Mouse (Mus musculus): ENCODE results near the gene Spry2.

The Spry2 gene

GRCm38 (mm10) chr14:105892941-105893622 is 3.5 kb downstream of the Spry2 start:
- peak; percentile 15 for DNase-seq

GRCm38 (mm10) chr14:105890516-105891231 is 5.9 kb downstream of the Spry2 start:
- no peak for DNase-seq

GRCm38 (mm10) chr14:105886643-105887374 is 9.8 kb downstream of the Spry2 start:
- no peak for DNase-seq

- DNase-seq = no peak
Observed at GRCm38 (mm10) chr14:105885249-105885648, 11.4 kb downstream of the Spry2 start.

GRCm38 (mm10) chr14:105883215-105883614 is 13.4 kb downstream of the Spry2 start:
- no peak for DNase-seq

GRCm38 (mm10) chr14:105878359-105878758 is 18.3 kb downstream of the Spry2 start:
- no peak for DNase-seq

GRCm38 (mm10) chr14:105876375-105876774 is 20.2 kb downstream of the Spry2 start:
- DNase-seq = no peak

- DNase-seq = no peak
Observed at GRCm38 (mm10) chr14:105870370-105870936, 26.2 kb downstream of the Spry2 start.

GRCm38 (mm10) chr14:105865381-105865938 is 31.2 kb downstream of the Spry2 start:
- DNase-seq = no peak

GRCm38 (mm10) chr14:105862199-105862598 is 34.4 kb downstream of the Spry2 start:
- DNase-seq = no peak

GRCm38 (mm10) chr14:105860920-105861319 is 35.7 kb downstream of the Spry2 start:
- DNase-seq = no peak

GRCm38 (mm10) chr14:105860276-105860675 is 36.3 kb downstream of the Spry2 start:
- DNase-seq = no peak

GRCm38 (mm10) chr14:105859876-105860275 is 36.7 kb downstream of the Spry2 start:
- no peak for DNase-seq

- no peak for DNase-seq
Observed at GRCm38 (mm10) chr14:105859368-105859767, 37.3 kb downstream of the Spry2 start.

- DNase-seq = no peak
Observed at GRCm38 (mm10) chr14:105858935-105859334, 37.7 kb downstream of the Spry2 start.

GRCm38 (mm10) chr14:105851359-105852067 is 45.1 kb downstream of the Spry2 start:
- no peak for DNase-seq
